8 mouse cellular contexts compared by ENCODE assay signal in the genomic region with DNA sequence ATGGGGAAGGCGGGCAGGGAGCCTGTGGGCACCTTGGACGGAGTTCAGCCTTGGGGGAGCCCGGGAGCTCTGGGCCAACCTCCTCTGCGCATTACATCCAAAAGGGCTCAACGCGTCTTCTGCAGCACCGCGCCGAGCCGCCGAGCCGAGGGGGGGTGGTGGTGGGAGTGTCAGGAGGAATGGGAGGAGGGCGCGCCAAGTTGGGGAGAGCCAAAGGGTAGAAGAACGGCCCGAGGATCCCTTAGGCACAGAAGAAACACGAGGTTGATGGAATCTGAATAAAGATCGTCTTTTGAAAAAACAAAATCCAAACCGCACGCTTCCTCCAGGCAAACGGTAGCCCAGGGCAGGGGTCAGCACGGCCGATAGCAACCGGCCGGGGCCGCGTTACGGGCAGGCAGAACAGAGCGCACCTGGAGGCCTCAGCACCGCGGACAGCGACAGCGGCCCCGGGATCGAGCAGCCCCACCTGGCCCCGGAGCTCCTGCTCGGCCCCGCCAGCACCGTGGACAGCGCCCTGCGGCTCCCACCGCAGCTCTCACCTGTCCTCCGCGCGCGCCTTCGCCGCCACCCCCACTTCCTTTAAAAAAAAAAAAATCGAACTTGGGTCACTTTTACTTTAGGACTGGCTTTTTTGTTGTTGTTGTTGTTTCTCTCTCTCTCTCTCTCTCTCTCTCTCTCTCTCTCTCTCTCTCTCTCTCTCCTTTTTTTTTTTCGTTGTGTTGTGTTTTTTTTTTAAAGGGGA. TPM values are rescaled to one million over a fixed set of nuclear protein-coding genes. Genes with fewer than 3 reads are reported as not detected.
DNase-seq lines count a peak whose midpoint lies in the region; ATAC-seq lines count a peak whose summit lies in the region.

No protein-coding gene starts in this region.

- peaks cover 95% of the 10 kb centered on the region for H3K27me3 ChIP-seq in embryonic facial prominence, embryonic 12.5 days
- peaks cover 96% of the 10 kb centered on the region for H3K27me3 ChIP-seq in intestine, embryonic 14.5 days (replicated peaks; ENCODE audit: control insufficient read depth, insufficient read depth, low read length)
- H3K27me3 ChIP-seq in liver, embryonic 16.5 days (ENCODE audit: control insufficient read depth, insufficient read depth, low read depth, low read length), result peaks cover 94% of the 10 kb centered on the region
- H3K27me3 ChIP-seq in neural tube, embryonic 13.5 days, result peaks cover 99% of the 10 kb centered on the region

- H3K9me3 ChIP-seq in embryonic facial prominence, embryonic 12.5 days, result no peaks in the 10 kb centered on the region
- no peaks in the 10 kb centered on the region for H3K9me3 ChIP-seq in intestine, embryonic 14.5 days (ENCODE audit: control insufficient read depth, low read length)
- no peaks in the 10 kb centered on the region for H3K9me3 ChIP-seq in liver, embryonic 16.5 days (replicated peaks; ENCODE audit: control insufficient read depth, low read length)
- H3K9me3 ChIP-seq in neural tube, embryonic 13.5 days, result no peaks in the 10 kb centered on the region

- no peak overlapping the region for H3K4me3 ChIP-seq in embryonic facial prominence, embryonic 12.5 days
- peak overlapping the region; percentile 8; the same call in 1 of the 2 replicates for H3K4me3 ChIP-seq in intestine, embryonic 14.5 days (ENCODE audit: low read depth, low read length)
- no peak overlapping the region for H3K4me3 ChIP-seq in liver, embryonic 16.5 days (ENCODE audit: low read depth, low read length)
- H3K4me3 ChIP-seq in neural tube, embryonic 13.5 days, result peak overlapping the region; percentile 20

- peak; percentile 53 for DNase-seq in retina, embryonic 14.5 days (ENCODE audit: low spot score)
- no peak for DNase-seq in retina, postnatal 1 day
- peak; percentile 92 for DNase-seq in intestine, embryonic 14.5 days (ENCODE audit: low spot score)
- peak; percentile 71 to 72 for DNase-seq in urinary bladder, adult 18-20 months (ENCODE audit: low spot score in 2 of 2)
- DNase-seq in left cerebral cortex, postnatal 25 days (ENCODE audit: low spot score in 2 of 2), result no peak

- no peaks in the 10 kb centered on the region for H3K36me3 ChIP-seq in embryonic facial prominence, embryonic 12.5 days
- H3K36me3 ChIP-seq in intestine, embryonic 14.5 days (ENCODE audit: control insufficient read depth, insufficient read depth, low read length), result no peaks in the 10 kb centered on the region
- no peaks in the 10 kb centered on the region for H3K36me3 ChIP-seq in liver, embryonic 16.5 days (ENCODE audit: control insufficient read depth, insufficient read depth)
- H3K36me3 ChIP-seq in neural tube, embryonic 13.5 days, result no peaks in the 10 kb centered on the region

- no peak overlapping the region for H3K4me2 ChIP-seq in embryonic facial prominence, embryonic 12.5 days (replicated peaks)
- H3K4me2 ChIP-seq in intestine, embryonic 14.5 days (ENCODE audit: low read length), result peak overlapping the region; percentile 15
- H3K4me2 ChIP-seq in liver, embryonic 16.5 days (ENCODE audit: low read depth, low read length), result no peak overlapping the region
- peak overlapping the region; percentile 33 for H3K4me2 ChIP-seq in neural tube, embryonic 13.5 days

- H3K9ac ChIP-seq in embryonic facial prominence, embryonic 12.5 days, result no peak overlapping the region
- no peak overlapping the region for H3K9ac ChIP-seq in intestine, embryonic 14.5 days (ENCODE audit: low read length)
- no peak overlapping the region for H3K9ac ChIP-seq in liver, embryonic 16.5 days (ENCODE audit: low read depth, low read length)
- 0 out of 2 replicates have a peak overlapping the region, but pooled peaks have one; percentile 32 for H3K9ac ChIP-seq in neural tube, embryonic 13.5 days

- under 1% methylated on average over 49 of the region's 50 CpGs for WGBS in embryonic facial prominence, embryonic 12.5 days
- WGBS in intestine, embryonic 14.5 days, result 2% methylated on average over 47 of the region's 50 CpGs
- 2% methylated on average over 46 of the region's 50 CpGs for WGBS in liver, embryonic 16.5 days (ENCODE audit: insufficient replicate concordance)
- WGBS in neural tube, embryonic 13.5 days, result under 1% methylated on average over 47 of the region's 50 CpGs

- intact Hi-C loops in left cerebral cortex, postnatal 25 days (cut with DNase I), result no loop called here

- 0 out of 2 replicates have a peak, but pooled peaks cover 6% of the 10 kb centered on the region for H3K4me1 ChIP-seq in embryonic facial prominence, embryonic 12.5 days
- no peaks in the 10 kb centered on the region for H3K4me1 ChIP-seq in intestine, embryonic 14.5 days (replicated peaks; ENCODE audit: control insufficient read depth, insufficient read depth, low read length)
- H3K4me1 ChIP-seq in liver, embryonic 16.5 days (ENCODE audit: control insufficient read depth, low read depth, low read length), result no peaks in the 10 kb centered on the region; the same call in 1 of the 2 replicates
- peaks cover 36% of the 10 kb centered on the region for H3K4me1 ChIP-seq in neural tube, embryonic 13.5 days (replicated peaks)

- no peak overlapping the region for H3K27ac ChIP-seq in embryonic facial prominence, embryonic 12.5 days
- no peak overlapping the region for H3K27ac ChIP-seq in intestine, embryonic 14.5 days (ENCODE audit: low read depth)
- no peak overlapping the region for H3K27ac ChIP-seq in liver, embryonic 16.5 days (ENCODE audit: low read length)
- H3K27ac ChIP-seq in neural tube, embryonic 13.5 days (replicated peaks), result no peak overlapping the region

- ATAC-seq in embryonic facial prominence, embryonic 12.5 days (ENCODE audit: insufficient number of reproducible peaks, insufficient read depth, low FRiP score, low TSS enrichment), result peak; percentile 66; the same call in 1 of the 2 replicates
- ATAC-seq in intestine, embryonic 14.5 days (replicated peaks; ENCODE audit: low FRiP score, low TSS enrichment, low read depth), result peak; percentile 88
- peak; percentile 70 for ATAC-seq in liver, embryonic 16.5 days (ENCODE audit: low read depth)
- no peak for ATAC-seq in neural tube, embryonic 13.5 days (ENCODE audit: low read depth)

RNA-seq across cellular contexts. Expression of gene Barhl1, which starts 0.5 kb away (rescaled TPM):
- 0.29 and 1.5 TPM in 2 replicates for polyA plus RNA-seq in embryonic facial prominence, embryonic 12.5 days (2016; fragmentation: Nextera tagmentation; extraction: Ambion mirVana)
- not detected in 2 replicates for polyA plus RNA-seq in intestine, embryonic 14.5 days (2014; fragmentation: Nextera tagmentation; extraction: Ambion mirVana)
- not detected in 2 replicates for polyA plus RNA-seq in liver, embryonic 16.5 days (2015; fragmentation: Nextera tagmentation; extraction: Ambion mirVana)
- polyA plus RNA-seq in neural tube, embryonic 13.5 days (2015; fragmentation: Nextera tagmentation; extraction: Ambion mirVana), result 7.5 and 8.3 TPM in 2 replicates
- total RNA-seq in left cerebral cortex, postnatal 25 days (2021), result not detected

Comparison
In these comparisons a context has a peak if more than half of its experiments do, and no peak if none do; other contexts are left out.
1. DNase-seq: peak in retina, embryonic 14.5 days (single experiment), intestine, embryonic 14.5 days (single experiment) and urinary bladder, adult 18-20 months (2 of 2); none in retina, postnatal 1 day (single experiment) and left cerebral cortex, postnatal 25 days (0 of 2).
2. H3K4me2 ChIP-seq: peak in intestine, embryonic 14.5 days (single experiment) and neural tube, embryonic 13.5 days (single experiment); none in embryonic facial prominence, embryonic 12.5 days (single experiment) and liver, embryonic 16.5 days (single experiment).
3. H3K4me3 ChIP-seq: peak in intestine, embryonic 14.5 days (single experiment) and neural tube, embryonic 13.5 days (single experiment); none in embryonic facial prominence, embryonic 12.5 days (single experiment) and liver, embryonic 16.5 days (single experiment).